Mouse (Mus musculus) neutrophil, adult 5-6 weeks (primary cell): ENCODE measurements at regions not wholly inside any gene's neighbourhood (a gene's known extent, or its start where the extent isn't known, plus 50 kb on each side); places are given as distances from the start of the nearest gene placed in this dataset.

ENCODE experiments used
- ATAC-seq: fragments of 151-379, 151-347 bp; 2 replicates; pipeline ENCODE4 v1.8.0; 2017; ENCODE audit warnings: mild to moderate bottlenecking, moderate TSS enrichment; ENCODE audit not compliant: insufficient number of reproducible peaks, poor library complexity, low FRiP score, severe bottlenecking; ENCODE audit errors: extremely low read depth

- ATAC-seq, result peak; percentile 69; the same call in 1 of the 2 replicates
These were observed 125.4 kb downstream of the Dthd1 start for GRCm38 (mm10) chr5:62939050-62939449.
